Mouse (Mus musculus): ENCODE data around the gene Atp1b1.

Gene Atp1b1

DNA sequence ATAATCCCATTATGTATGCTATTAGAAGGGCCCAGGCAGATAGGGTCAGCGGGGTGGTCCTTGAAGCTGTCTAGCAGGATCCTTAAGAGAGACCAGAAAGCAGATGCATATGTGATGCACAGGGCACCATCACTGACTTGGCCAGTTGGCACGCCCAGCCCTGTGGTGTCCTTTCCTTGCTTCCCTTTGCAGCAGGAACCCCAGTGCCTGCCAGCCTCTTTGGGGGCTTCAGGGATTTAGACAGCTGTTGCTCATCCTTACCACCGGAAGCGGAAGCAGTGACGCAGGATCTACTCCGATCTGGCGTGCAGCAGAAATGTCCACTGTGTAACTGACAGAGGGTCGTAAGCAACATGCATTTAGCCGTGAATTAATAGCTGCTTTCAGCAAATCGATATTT is 9.3 kb upstream of the Atp1b1 start:
- DNase-seq (ENCODE audit: low read depth, low spot score): no peak

GRCm38 (mm10) chr1:164461726-164462125 is 3.6 kb upstream of the Atp1b1 start:
- DNase-seq (ENCODE audit: low read depth, low spot score): no peak

GRCm38 (mm10) chr1:164460921-164461697 is 3.0 kb upstream of the Atp1b1 start:
- DNase-seq (ENCODE audit: low read depth, low spot score): no peak

DNA sequence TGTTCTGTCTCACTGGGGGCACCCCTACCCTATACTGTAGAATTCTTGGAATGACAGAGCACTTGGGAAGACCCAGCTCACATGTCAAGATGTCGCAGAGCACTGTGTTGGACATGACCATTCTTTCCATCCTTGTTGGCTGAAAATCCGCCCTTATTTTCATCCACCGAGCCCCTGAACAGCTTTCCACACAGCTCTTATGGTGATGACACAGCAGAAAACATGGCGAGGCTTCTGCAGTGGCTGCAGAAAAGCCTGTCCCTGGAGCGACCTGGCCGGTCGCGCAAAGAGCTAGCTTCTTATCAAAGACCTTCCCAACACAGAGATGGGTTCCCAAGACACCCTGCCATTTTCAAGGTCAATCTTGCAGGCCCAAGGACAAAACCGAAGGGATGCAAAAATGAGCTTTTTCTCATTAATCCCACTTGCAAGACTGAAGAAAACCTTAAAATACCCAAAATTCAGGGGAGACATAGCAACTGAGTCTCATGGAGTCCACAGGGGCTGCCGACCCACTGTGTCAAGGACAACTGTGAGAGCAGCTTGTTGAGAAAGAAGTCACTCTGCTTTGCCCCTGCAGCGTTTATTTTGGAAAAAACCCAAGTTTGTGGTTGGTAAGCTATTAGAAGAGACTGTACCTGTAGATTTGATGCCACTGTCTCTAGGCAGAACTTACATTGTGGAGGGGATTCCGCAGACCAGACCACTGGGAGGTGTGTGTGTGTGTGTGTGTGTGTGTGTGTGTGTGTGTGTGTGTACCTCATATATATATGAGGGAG is 1.2 kb upstream of the Atp1b1 start:
- no peak for DNase-seq (ENCODE audit: low read depth, low spot score)

GRCm38 (mm10) chr1:164458621-164459051 is 481 bp upstream of the Atp1b1 start:
- DNase-seq (ENCODE audit: low read depth, low spot score): no peak

DNA sequence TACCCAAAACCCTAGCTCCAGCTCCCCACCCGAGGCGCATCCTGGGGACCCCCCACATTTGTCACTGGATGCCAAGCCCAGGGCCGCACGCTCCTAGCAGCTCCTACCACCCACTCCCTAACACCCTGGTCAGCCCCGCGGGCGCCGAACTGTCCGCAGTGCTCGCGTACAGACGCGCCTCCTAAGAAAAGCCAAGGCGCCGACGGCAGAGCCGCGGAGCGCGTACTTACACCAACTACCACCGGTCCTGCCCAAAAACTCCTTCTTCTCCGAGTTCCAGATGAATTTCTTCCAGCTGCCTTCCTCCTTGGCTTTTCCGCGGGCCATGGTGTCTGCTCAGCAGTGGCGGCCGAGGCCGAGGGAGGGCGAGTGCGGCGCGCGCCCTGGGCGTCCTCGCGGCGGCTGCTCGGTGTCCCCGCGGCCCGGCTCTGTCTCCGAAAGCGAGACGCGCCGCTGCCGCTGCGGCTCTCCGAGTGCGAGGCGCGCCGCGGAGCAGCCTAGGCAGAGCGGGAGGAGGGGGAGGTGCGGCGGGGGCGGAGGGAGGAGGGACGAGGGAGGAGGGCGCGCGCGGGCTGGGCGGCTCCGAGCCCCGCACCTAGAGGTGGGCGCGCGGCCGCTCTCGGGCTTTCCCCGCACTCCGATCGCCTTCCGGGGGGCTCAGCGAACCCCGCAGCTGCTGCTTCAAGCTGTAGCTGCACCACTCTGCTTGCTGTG is 467 bp downstream of the Atp1b1 start:
- DNase-seq (ENCODE audit: low read depth, low spot score): no peak

DNA sequence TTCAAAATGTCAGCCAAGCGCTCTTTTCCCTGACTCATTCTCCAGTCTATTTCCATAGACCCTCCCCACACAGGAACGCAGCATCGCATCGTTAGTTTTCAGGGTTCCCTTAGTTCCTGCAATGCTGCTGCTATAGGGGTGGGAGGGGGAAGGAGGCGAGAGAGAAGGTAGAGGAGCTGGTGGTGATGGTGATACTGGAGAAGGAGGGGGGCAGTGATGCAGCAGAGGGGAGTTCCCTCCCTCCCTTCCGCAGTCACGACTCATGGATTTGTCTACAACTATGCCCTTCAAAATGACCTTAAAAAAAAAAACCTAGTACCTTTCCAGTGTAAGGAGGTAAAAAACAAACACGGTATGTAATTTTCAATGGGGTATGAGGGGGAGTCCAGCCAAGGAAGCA is 1.4 kb downstream of the Atp1b1 start:
- no peak for DNase-seq (ENCODE audit: low read depth, low spot score)

DNA sequence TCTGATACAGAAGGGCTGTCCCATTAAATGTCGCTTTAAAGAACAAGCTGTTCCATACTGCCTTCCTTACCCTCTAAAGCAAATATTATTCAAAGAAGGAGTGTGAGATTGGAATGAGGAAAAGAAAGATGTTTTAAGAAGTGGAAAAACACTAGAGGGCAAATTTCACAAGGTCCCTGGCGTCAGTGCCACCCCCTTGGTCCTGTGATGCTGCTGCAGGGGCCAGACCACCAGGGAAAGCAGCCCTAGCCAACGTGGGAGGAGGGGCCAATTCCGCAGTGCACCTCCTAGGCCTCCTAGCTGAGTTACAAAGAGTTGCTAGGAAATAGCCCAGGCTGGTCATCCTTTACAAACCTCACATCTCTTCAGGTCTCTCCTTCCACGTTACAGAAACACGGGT is 2.1 kb downstream of the Atp1b1 start:
- no peak for DNase-seq (ENCODE audit: low read depth, low spot score)

GRCm38 (mm10) chr1:164455614-164456013 is 2.5 kb downstream of the Atp1b1 start:
- DNase-seq (ENCODE audit: low read depth, low spot score): no peak

- no peak for DNase-seq (ENCODE audit: low read depth, low spot score)
Measured at GRCm38 (mm10) chr1:164454747-164455400, 3.3 kb downstream of the Atp1b1 start.

GRCm38 (mm10) chr1:164453739-164454138 is 4.4 kb downstream of the Atp1b1 start:
- DNase-seq (ENCODE audit: low read depth, low spot score): no peak

DNA sequence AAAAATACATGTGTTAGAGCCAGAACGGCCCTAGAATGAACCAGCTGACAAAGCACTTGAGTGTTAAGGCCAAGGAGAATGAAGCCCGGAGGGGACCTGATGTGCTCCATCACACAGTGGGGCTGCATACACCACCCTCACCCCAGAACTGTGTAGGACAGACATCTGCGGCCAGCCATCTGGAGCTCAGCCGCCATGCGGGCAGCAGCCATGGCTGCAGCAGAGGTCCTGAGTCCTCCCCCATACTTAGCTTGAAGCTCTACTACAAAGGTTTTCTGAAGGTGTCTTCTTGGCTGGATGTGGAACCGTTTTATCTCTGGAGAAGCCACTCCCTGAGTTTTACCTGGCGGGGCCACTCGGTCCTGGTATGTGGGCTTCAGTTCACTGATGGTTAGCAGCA is 5.0 kb downstream of the Atp1b1 start:
- no peak for DNase-seq (ENCODE audit: low read depth, low spot score)

DNA sequence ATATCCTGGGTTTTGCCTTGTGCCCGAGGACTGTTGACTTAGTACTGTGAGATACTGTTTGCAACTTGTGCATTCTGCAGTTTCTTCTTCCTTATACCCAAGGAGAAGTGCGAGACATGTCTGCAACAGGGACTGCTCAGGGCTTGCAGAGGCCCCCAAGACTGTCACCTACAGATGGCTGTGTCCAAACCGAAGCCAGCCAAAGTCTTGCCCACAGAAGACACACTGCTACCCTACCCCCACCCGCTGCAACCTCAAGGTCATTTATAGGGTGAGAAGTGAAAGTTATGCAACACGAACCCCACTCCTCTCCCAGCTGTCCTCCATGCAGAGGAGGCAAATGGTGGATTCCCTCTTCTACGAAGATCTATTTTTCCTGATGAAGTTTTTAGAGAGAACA is 5.6 kb downstream of the Atp1b1 start:
- no peak for DNase-seq (ENCODE audit: low read depth, low spot score)

GRCm38 (mm10) chr1:164451346-164451745 is 6.8 kb downstream of the Atp1b1 start:
- DNase-seq (ENCODE audit: low read depth, low spot score): no peak

GRCm38 (mm10) chr1:164450644-164451043 is 7.5 kb downstream of the Atp1b1 start:
- DNase-seq (ENCODE audit: low read depth, low spot score): no peak

DNA sequence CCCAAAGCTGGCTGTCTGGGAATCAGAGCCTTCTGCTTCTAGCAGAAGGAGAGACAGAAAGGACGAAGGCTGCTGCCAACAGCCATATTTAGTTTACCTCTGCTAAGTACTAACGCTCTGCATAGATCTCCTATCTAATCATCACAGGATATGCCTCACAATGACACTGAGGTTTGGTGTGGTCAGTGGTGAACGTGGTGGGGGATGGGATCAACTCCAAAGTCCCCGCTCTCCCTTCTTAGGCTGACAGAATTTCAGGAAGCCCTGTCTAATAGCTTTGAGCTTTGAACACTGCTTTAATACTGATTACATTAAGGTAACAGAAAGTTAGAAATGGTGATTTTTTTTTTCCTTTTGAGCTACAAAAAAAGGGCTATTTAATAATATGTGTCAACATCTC is 7.9 kb downstream of the Atp1b1 start:
- no peak for DNase-seq (ENCODE audit: low read depth, low spot score)

DNA sequence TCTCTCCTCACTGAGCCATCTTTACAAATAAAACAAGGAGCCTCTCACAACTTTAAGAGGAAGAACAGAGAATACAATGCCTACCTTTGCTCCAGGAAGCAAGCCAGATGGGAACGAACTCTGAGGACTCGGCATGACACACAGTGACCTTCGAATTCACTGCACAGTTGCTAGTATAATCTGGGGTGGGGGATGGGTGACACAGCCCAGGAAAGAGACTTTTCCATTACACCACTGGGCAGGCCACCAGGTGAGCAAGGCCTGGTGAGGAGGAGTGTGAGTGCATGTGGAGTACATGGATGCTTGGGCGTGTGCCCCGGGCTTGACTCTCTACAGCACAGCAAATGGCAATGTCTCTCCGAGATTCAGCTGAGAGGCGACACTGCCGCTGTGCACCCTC is 8.5 kb downstream of the Atp1b1 start:
- DNase-seq (ENCODE audit: low read depth, low spot score): no peak

DNA sequence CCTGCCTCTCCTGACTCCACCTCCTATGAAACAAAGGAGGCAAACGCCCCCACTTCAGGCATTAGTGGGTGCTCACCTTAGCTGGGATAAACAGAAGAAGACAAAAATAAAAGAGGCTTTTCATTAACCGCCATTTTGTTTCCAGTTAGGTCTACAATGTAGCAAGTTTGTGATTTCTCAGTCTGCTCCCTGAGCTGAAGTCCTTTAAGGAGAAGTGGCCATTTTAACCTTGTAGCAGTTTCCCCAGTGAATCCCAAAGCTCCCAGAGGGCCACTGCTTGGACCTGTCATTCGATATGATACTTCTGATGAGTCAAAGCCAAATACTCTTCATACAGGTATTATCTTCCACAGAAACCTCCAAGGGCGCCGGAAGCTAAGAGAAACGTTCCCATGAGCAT is 10.6 kb downstream of the Atp1b1 start:
- DNase-seq (ENCODE audit: low read depth, low spot score): no peak

- no peak for DNase-seq (ENCODE audit: low read depth, low spot score)
Measured at GRCm38 (mm10) chr1:164446535-164446934, 11.6 kb downstream of the Atp1b1 start.

GRCm38 (mm10) chr1:164445620-164446162 is 12.5 kb downstream of the Atp1b1 start:
- no peak for DNase-seq (ENCODE audit: low read depth, low spot score)

DNA sequence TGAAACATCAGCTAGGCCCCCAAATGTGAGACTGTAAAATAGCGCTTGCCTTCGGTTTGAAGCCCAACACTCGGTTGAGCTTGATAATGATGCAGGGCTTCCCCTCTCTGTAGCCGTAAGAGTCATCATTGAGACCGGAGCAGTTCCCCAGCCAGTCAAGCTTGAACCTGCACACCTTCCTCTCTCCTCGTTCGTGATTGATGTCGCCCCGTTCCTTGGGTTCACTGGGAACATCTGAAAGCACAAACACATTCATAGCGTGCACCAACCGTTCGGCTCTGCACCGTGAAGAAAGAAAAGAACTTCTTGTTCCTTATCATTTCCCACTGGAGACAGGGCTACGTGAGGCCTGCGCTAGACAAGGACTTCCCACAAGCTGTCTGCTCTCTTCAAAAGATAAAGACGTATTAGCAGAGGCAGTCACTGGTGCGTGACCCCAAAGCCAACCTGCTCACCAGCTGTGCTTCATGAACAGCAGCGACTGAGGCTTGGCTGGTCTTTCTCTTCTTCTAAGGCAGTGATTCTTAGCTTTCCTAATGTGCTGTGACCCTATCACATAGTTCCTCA is 16.7 kb downstream of the Atp1b1 start:
- no peak for DNase-seq (ENCODE audit: low read depth, low spot score)

Measured in brain, embryonic 18.5 days (tissue).